Mouse (Mus musculus): ENCODE data around the gene Efna2.
"Not testable (repeated sequence)": the region's sequence is repeated elsewhere in the genome, so short reads cannot be mapped to it uniquely, and the experiment has no call there.

Efna2 gene

DNA sequence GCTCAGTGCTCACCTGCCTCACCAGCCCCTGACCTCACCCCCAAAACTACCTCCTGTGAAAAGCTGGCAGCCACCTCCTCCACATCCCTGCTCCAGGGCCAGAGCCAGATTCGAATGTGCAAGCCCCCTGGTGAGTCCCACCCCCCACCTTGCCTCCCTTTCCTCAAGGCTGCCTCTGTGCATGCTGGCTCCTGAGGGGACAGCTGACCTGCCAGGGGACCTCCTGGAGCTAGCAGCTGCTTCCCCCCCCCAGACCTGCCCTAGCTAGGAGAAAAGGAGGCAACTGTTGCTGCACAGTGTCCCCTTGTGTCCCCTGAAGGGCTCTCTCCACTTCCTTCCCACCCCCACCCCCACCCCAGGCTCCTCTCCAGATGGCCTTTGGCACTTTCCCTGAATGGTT, 24.0 kb upstream of the Efna2 start:
- no peak for DNase-seq (ENCODE audit: low spot score)

DNA sequence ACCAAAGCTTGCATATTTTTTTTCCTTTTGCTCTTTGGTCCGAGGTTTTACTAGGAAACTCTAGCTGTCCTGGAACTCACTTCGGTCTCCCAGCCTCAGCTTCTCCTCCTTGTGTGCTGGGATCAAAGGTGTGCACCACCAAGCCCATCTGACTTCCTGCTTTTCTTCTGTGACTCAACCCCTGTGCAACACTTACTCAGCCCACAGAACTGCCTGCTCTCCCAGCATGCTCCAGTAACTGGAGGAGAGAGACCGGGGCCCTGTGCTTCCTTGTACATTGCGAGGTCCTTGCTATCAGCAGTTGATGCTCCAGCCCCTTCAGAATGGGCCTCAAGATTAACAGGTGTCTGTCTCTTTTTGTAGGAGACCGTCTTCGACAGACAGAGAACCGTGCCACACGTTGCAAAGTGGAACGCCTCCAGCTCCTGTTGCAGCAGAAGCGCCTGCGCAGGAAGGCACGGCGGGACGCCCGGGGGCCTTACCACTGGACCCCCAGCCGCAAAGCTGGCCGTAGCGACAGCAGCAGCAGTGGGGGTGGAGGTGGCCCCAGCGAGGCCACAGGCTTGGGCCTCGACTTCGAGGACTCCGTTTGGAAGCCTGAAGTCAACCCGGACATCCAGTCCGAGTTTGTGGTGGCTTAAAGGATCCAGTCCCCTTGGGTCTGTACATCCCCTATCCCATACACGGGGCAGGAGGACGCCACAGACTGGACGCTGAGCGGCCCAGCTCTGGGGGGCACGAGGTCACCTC, 23.1 kb upstream of the Efna2 start:
- DNase-seq (ENCODE audit: low spot score): no peak

DNA sequence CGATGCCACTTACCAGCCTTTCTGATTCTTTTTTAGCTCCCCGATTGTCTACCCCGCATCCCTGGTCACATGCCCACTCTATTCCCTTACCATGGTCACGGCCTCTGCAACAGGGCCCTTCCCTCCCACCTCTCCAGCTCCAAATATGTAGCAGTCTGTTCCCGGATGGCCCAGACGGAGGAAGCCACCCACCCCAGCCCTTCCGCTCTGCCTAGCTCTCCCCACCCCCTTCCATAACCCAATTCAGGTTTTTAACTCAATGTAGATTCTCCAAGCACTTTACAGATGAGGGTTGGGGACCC, 22.6 kb upstream of the Efna2 start:
- DNase-seq (ENCODE audit: low spot score): no peak

DNA sequence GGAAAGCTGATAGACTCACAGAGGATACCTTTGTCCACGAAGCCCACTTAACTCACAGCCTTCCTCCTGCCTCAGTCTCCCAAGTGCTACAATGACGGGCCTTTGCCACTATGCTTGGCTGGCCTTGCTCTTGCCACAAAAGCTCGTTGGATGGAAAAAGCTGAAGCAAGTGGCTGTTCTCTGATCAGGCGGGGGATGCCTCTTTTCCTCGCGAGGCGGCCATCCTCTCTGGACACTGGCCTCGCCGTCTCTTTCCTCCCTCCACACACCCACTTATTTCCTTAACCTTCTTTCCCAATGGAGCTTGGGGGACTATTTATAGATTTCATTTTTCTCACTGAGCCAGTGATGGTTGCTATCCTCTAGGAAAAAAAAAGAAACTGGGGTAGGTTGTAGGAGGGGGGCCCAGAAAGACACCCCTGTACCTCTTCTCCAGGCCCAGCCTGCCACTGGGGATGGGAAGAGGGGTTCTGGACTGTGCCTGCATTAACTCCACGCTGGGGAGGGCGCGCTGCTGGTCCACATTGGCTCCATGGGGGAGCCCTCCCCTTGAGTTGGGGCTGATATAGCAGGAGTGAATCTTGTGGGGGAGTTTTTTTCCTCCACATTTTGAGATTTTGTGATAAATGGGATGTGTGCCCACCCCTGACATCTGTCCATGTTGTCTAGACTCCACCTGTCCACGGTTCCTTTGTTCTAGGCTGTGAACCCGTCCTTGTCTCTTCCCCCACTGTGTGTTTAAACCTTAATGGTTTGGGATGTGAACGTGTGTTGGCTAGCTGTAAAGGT, 21.9 kb upstream of the Efna2 start:
- no peak for DNase-seq (ENCODE audit: low spot score)

DNA sequence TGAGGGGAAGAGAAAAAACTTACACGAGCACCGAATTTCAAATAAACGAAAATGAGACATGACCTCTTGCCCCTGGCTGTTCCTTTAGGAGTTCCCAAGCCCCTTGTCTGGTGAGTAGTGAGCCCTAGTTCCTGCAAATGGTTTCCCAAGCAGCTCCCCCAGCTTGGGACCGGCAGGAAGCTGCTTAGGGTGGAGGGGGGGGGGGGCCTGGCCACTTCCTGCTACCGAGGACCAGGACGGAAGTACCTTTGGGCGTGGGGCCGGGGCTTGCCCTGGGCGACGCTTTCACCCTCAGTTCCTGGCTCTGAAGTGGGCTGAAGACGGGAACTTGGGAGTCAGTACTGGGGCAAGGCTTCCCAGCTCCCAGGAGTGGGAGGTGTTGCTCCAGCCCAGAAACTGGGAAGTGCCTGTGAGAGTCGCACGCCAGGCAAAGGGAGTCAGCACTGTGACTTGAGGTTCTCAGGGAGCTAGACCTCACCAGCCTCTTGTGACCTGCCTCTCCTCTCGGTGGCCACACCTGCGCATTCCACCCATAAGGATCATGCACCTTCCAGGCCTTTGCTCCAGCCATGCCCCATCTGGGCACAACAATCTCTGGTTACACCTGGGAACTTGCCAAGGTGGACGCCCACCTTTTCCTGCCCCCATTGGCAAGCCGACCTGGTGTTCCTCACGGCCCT, 20.8 kb upstream of the Efna2 start:
- DNase-seq (ENCODE audit: low spot score): no peak

DNA sequence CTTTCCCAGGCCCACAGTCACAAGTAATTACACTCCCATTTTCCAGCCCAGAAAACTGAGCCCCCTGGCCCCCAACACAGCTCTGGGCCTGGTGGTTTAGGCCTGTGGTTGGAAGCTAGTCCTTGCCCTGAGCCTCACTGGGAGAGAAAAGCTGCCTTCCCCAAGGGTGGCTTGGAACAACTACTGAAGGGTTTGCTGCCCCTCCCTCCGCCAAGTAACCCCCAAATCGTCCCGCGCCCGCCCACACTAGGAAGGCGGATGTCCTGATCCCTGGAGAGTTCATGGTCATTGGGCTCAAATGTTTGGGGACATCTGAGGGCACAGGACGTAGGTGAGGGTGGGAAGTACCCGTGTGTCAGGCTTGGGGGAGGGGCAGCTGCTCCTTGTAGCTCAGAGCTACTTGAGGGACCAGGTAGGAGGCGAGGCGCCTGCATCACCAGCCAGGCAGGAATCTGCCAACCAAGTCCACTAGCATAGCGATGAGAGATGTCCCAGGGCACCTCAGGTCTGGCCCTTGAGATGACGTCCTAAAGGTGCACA, 20.2 kb upstream of the Efna2 start:
- DNase-seq (ENCODE audit: low spot score): no peak

DNA sequence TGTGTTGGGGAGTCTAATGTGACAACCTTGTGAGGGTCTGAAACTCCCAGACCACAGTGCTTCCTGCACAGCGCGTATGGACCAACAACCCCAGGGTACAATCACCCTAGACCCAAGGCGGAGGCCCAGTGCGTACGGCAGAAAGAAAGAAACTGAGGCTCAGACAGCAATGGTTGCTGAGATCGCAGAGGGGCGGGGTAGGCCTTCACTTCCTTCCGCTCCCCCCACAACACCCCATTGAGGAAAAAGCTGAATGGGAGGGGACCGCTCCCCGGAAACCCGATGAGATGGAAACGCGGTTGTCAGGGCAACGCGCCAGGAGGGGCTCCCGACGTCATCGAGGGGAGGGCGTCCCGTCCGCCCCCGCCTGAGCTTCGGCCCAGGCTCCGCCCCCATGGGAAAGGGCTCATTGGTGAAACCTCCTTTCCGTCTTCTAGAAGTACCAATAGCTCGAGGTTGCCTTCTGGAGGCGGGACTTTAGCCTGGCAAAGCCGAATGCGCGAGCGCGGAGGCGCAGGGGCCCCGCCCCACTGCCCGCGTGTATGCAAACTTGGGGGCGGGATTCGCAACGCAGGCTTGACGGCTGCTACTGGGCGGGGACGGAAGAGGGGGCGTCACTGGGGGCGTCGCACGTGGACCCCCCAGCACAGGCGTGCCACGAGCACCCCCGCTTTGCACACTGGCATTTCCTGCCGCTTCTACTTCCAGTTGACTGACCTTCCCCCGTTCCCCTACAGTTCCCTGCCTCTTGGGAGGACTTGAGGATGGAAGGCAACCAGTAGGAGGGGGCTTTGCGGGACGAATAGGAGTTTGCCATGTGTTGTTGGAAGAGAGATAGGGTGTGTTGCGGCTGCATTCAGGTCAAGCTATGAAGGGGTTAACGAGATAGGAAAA, 19.5 kb upstream of the Efna2 start:
- peak; percentile 98 for DNase-seq (ENCODE audit: low spot score)

DNA sequence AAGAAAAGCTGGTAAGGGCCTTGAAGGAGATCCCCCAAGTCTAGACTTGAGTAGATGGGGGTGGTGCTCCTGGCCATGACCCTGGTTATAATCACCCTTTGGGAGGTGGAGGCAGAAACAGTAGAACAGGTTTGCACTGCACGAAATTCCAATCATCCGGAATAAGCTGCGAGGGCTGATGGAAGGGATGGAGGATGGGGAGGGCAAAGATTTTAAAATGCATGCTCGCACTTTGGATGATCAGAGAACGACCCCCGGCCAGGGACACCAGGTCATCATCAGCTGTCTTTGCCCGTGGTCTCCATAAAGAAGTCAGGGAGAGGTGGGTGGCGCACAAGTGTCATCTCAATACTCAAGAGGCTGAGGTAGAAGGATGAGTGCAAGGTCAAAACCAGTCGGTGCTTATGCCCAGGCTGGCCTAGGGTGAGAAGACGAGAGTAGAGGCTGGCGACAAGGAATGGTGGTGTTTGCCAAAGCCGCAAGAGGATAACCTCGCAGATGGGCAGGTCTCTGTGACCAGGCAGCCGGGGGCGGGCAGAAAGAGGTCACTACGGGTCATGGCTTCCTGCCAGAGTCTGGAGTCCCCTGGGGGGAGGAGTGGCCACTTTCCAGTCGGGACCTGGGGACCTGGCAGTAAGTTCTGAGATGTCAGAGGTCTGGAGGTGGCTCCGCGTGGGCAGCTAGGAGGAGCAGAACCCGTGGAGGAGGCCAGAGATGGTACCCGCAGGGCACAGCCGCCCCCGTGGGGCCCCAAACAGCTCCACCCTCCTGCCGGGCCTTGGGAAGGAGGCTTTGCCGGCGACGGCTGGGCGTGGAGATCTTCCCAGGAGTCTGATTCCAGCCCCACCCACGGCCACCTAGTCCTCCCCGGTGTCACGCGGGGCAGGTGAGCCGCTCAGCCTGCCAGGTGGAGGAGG, 18.6 kb upstream of the Efna2 start:
- peak; percentile 84 for DNase-seq (ENCODE audit: low spot score)

DNA sequence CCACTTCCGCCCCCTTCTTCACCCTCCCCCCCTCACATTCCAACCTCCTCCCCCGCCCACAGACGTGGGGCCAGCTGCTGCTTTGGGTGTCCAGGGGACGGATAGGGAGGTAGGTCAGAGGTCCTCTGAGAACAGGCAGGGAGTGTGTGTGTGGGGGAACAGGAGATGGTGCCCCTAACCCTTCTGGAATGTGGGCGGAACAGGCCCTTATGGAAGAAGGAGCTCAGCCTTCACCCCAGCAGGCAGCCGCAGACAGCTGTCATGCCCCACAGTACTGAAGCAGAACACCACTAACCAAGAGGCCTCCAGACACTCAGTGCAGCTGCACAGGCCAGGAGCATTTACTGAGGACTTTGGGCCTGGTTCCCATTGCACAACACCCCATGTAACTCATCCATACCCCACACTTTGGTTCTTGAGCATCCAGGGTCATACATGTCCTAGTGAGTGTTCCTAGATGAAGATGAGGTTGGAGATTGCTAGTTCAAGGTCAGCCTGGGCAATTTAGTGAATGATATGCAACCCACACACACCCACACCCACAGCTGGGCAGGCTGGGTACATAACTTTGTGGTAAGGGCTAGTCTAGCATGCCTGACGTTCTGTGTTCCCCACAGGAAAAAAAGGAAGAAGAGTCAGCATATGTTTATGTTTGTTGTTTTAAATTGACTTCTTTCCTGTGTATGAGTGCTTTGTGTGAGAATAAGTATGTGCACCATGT, 17.6 kb upstream of the Efna2 start:
- DNase-seq (ENCODE audit: low spot score): no peak

DNA sequence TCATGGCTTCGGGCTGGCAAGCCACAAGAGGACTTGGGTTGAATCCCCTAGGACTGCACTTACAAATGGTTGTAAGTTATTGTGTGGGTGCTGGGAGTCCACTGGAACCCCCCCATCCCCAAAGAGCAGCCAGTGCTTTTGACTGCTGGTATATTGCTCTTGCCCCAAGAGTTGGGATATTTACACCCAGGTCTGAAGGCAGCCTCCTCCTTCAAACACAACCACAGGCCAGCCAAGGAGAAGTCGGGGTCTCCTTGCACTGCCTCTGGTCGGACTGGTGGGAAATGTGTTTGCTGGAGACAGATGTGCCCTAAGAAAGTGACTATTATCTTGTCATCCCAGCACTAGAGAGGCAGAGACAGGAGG, 17.1 kb upstream of the Efna2 start:
- no peak for DNase-seq (ENCODE audit: low spot score)

DNA sequence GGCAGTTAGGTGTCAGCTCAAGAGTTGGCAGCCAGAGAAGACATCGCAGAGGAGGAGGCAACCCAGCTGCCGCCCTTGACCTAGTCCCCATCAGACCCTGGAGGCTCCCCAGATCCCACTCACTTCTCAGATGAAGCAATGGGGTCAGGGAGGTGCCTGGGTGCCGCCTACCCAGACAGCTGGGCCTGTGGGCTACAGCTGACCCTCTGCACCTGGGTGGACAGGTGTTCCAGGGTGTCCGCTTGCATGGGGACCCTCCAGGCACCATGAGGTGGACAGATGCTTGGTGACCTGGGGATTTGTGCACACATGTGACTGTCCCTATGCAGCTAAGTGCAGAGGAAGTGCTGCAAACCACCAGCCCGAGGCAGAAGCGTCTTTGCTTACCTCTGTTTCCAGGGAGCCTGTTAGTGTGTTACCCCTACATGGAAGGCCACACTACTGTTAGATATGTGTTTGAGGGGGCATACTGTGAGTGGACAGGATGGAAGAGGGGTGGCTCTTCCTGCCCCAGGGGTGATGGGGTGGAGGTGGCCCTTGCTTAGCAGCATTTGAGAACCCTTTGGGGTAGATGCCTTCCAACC, 16.5 kb upstream of the Efna2 start:
- no peak for DNase-seq (ENCODE audit: low spot score)

DNA sequence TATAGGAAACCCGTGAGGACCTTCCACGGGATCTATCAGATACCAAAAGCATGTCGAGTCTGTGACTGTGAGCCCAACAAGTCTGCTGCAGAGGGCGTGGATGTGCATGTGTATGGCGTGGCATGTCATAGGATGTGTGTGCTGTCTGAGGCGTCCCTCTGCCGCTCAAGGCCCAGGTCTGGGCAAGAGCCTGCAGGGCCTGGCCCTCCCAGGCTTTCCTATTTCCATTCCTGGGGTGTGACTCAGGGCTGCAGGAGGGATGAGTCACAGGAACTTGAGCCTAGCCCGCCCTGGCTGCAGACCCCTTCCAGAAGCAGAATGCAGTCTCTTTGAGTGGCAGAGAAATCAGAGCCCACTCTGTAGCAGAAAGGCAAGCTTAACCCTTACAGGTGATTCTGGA, 15.6 kb upstream of the Efna2 start:
- no peak for DNase-seq (ENCODE audit: low spot score)

DNA sequence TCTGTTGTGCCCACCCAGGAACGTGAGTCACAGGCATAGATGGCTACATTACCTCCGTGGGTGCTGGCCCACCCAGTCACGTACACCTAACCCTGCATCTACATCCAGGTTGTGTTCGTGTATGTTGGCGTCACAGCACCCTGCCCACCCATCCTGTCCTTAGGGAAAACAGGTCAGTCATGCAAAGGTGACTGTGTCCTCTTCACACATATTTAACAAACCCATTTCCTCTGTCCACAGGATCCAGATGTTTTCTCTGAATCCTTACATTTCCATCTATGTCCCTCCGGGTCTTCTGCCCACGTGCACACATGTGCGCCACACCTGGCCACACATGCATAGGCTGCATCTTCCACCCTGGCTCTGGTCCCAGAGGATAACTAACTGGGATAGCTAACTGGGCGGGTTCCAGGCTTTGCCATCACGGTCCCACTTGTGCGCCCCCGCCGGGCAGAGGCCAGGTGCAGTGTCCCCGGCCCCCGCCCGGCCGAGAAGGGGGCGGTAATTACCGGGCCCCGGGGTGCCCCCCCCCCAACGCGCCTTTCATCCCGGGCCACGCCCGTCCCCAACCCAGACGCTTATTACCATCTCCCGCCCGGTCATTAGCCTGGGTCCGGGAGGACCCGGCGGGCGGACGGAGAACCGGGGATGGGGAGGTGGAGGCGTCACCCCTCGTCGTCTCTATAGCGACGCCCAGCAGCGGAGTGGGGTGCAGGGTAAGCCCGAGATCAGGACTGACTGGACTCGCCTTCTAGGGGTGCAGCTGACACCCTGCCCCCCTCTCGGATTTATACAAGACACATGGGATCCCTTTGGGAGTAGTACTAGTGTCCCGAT, 14.9 kb upstream of the Efna2 start:
- DNase-seq (ENCODE audit: low spot score): no peak

DNA sequence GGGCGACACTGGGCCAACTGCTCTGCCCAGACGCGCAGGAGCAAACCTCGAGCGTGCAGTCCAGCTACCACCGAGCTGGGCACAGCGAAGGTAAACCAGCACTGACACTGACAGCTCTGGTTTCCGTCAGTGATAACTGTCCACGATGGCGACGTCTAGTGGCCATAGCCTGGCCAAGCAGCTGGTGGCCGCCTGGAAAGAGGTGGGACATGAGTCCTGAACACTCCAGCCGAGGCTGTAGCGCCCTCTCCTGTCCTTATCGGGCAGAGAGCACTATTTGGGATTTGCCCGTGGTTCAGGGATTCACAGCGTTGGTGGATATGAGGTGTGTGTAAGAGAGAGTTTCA, 14.3 kb upstream of the Efna2 start:
- peak; percentile 92 for DNase-seq (ENCODE audit: low spot score)

DNA sequence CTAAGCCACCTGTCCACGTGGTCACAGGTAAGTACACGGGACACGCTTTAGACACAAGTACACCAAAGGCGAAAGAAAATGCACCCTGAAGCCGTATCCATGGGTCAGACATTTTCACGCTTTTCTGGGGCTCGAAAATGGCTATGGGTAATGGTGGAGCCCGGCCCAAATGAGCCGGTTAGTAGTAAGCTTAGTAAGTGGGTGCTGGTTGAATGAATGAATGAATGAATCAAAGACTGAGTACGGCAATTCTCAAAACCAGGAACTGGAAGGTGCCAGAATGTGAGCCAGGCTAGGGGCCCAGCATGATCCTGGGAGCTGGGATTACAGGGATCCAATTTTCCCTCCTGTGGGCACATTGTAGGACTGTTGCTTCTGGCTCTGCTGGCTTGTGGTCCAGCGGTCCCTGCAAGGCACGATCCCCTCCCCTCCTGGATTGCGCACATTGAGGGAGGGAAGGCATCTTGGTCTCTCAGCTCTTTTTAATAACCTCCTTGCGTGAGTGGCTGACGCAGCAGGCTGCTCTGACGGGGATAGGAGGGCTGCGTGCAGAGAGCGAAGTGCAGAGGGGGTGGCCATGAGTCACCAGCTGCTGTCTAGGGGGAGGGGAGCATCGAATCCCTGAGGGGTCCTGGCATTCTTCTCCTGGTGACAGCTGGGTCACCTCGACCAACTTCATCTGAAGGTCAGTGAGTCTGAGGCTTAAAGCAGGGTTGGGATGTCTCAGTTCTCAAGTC, 13.7 kb upstream of the Efna2 start, which contains the start of gene Cirbp:
Gene Cirbp, plus strand, starts transcription at position 594 of the 737 bp plus-strand sequence.
- peak; percentile 67 for DNase-seq (ENCODE audit: low spot score)

DNA sequence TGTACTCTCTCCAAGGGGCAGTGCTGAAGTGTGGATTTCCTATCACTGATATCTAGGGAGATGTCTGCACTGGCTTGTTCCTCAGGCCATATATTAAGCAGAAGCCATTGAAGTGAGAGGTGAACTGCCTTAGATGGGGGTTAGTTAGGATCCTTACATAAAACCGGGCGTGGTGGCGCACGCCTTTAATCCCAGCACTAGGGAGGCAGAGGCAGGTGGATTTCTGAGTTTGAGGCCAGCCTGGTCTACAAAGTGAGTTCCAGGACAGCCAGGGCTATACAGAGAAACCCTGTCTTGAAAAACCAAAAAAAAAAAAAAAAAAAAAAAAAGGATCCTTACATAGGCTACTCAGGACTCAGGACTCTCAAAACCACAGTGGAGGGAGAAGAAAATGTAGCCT, 13.1 kb upstream of the Efna2 start:
- not testable (repeated sequence) for DNase-seq (ENCODE audit: low spot score)

DNA sequence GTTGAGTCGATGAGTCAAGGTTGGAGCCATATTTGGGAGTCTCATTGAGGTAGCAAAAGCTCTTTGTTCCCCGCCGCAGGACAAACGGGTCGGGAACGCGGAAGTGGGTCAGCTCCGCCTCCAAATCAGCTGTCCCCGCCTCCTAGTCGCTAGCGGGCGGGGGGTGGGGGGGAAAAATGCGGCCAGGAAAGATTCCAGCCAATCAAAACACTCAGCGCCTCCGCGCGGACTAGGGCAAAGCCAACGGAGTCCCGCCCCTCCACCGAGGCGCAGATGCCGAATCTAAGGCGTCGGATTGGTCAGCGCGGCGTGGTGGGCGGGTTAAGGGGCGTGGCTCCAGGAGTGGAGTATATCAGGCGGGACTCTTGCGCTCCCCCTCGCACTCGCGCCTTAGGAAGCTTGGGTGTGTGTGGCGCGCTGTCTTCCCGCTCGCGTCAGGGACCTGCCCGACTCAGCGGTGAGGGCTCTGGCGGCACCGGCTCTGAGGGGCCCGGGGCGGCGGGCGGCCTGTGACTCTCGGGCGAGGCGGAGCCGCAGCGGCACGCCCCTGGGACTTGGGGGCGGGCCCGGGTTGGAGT, 11.7 kb upstream of the Efna2 start:
- peak; percentile 96 for DNase-seq (ENCODE audit: low spot score)

Data from ovary, adult 18-20 months (tissue).